Mouse (Mus musculus) gastrocnemius, postnatal 4 days (tissue): ENCODE measurements around the gene Asb7. TPM values are rescaled to one million over a fixed set of nuclear protein-coding genes. Genes with fewer than 3 reads are reported as not detected.

Source experiments
- DNase-seq, 2 experiments: peaks; one replicate each; pipeline ENCODE4 v3.0.0; 2021 to 2022; ENCODE audit warnings: low spot score in 2 of 2, mixed read lengths in 2 of 2
- total RNA-seq, 2 experiments: library from RNA; stranded (reverse); gene quantifications; 2 replicates each; pipeline ENCODE4 v1.2.3; 2021

The Asb7 gene
- total RNA-seq, 2 experiments from 2014 or later = 14.2 to 15.4 TPM

GRCm38 (mm10) chr7:66655471-66655870 lies 33.9 kb downstream of the Asb7 start:
- no peak for DNase-seq

- DNase-seq = no peak
These were observed 35.8 kb downstream of the Asb7 start for GRCm38 (mm10) chr7:66653596-66653995.

- DNase-seq = no peak
These were observed 37.2 kb downstream of the Asb7 start for GRCm38 (mm10) chr7:66652216-66652615.

GRCm38 (mm10) chr7:66650883-66651282 lies 38.5 kb downstream of the Asb7 start:
- DNase-seq = no peak

GRCm38 (mm10) chr7:66649181-66649580 lies 40.2 kb downstream of the Asb7 start:
- no peak for DNase-seq

- no peak for DNase-seq
These were observed 43.7 kb downstream of the Asb7 start for GRCm38 (mm10) chr7:66645736-66646135.

- no peak for DNase-seq
These were observed 56.0 kb downstream of the Asb7 start for GRCm38 (mm10) chr7:66633351-66633750.

- DNase-seq = no peak
These were observed 59.1 kb downstream of the Asb7 start for GRCm38 (mm10) chr7:66630154-66630800.

- DNase-seq = no peak
These were observed 60.0 kb downstream of the Asb7 start for GRCm38 (mm10) chr7:66629419-66629818.

- DNase-seq = no peak
These were observed 66.0 kb downstream of the Asb7 start for GRCm38 (mm10) chr7:66623436-66623835.

GRCm38 (mm10) chr7:66601846-66602245 lies 87.5 kb downstream of the Asb7 start:
- no peak for DNase-seq

GRCm38 (mm10) chr7:66600622-66601610 lies 88.5 kb downstream of the Asb7 start:
- no peak for DNase-seq

- DNase-seq = no peak
These were observed 89.3 kb downstream of the Asb7 start for GRCm38 (mm10) chr7:66600126-66600525.

- no peak for DNase-seq
These were observed 91.5 kb downstream of the Asb7 start for GRCm38 (mm10) chr7:66597900-66598299.

Other genes with a start within 250 kb of the Asb7 start
- 1 to 10 TPM; 4.9 to 6.6 TPM for gene Lins1, start 293 bp upstream of the Asb7 start, total RNA-seq
- gene Cers3, start 53.9 kb upstream of the Asb7 start, total RNA-seq = under 1 TPM; 0.07 to 0.31 TPM
- gene Adamts17, start 150.1 kb upstream of the Asb7 start, total RNA-seq = 10 to 100 TPM; 10.5 to 14.1 TPM